Mouse (Mus musculus): ENCODE measurements at regions not wholly inside any gene's neighbourhood (a gene's known extent, or its start where the extent isn't known, plus 50 kb on each side); places are given as distances from the start of the nearest gene placed in this dataset.
A peak's percentile ranks its signal among the peaks of the same experiment; 100 is the strongest.

- no peak for TF ChIP-seq POLR2A (IDR thresholded peaks at IDR 0.05; ENCODE audit: insufficient read depth, low read depth, low read length)
- no peak for TF ChIP-seq EP300 (IDR thresholded peaks at IDR 0.05; ENCODE audit: insufficient read depth, low read depth, low read length)
- TF ChIP-seq CTCF (IDR thresholded peaks at IDR 0.05): no peak
Measured at GRCm38 (mm10) chr14:33765767-33766166, 157.6 kb upstream of the Gdf10 start.

GRCm38 (mm10) chr14:33772374-33772773, 151.0 kb upstream of the Gdf10 start:
- no peak for TF ChIP-seq CTCF (IDR thresholded peaks at IDR 0.05)
- TF ChIP-seq POLR2A (IDR thresholded peaks at IDR 0.05; ENCODE audit: insufficient read depth, low read depth, low read length): no peak
- TF ChIP-seq EP300 (IDR thresholded peaks at IDR 0.05; ENCODE audit: insufficient read depth, low read depth, low read length): no peak
- Histone ChIP-seq H3K27ac (no peak overlapping the region), H3K79me2 (replicated peaks; ENCODE audit: control insufficient read depth, insufficient read depth, low read length) (no peaks in the 10 kb centered on the region), H3K4me3 (no peak overlapping the region), H3K27me3 (ENCODE audit: control insufficient read depth, insufficient read depth, low read length) (no peaks in the 10 kb centered on the region), H3K9ac (ENCODE audit: low read depth, low read length) (no peak overlapping the region), H3K36me3 (ENCODE audit: control insufficient read depth, insufficient read depth, low read length) (no peaks in the 10 kb centered on the region), H3K4me1 (ENCODE audit: control insufficient read depth, insufficient read depth, low read length) (no peaks in the 10 kb centered on the region)
- intact Hi-C loops (cut with DNase I): no loop called here
- DNase-seq: no peak
- WGBS: 88% methylated on average over 3 of the region's 3 CpGs

More at GRCm38 (mm10) chr14:33765767-33766166, 157.6 kb upstream of the Gdf10 start:
- H3K79me2 ChIP-seq (replicated peaks; ENCODE audit: control insufficient read depth, insufficient read depth, low read length): no peaks in the 10 kb centered on the region
- WGBS: 46% methylated on average over 1 of the region's 1 CpGs
- H3K9ac ChIP-seq (ENCODE audit: low read depth, low read length): no peak overlapping the region
- no peaks in the 10 kb centered on the region for H3K4me1 ChIP-seq (ENCODE audit: control insufficient read depth, insufficient read depth, low read length)
- no peak for DNase-seq
- intact Hi-C loops (cut with DNase I): no loop called here
- no peaks in the 10 kb centered on the region for H3K27me3 ChIP-seq (ENCODE audit: control insufficient read depth, insufficient read depth, low read length)
- no peak overlapping the region for H3K27ac ChIP-seq
- no peaks in the 10 kb centered on the region for H3K36me3 ChIP-seq (ENCODE audit: control insufficient read depth, insufficient read depth, low read length)
- no peak overlapping the region for H3K4me3 ChIP-seq

GRCm38 (mm10) chr14:33789556-33789955, 133.8 kb upstream of the Gdf10 start:
- no peak for TF ChIP-seq POLR2A (IDR thresholded peaks at IDR 0.05; ENCODE audit: insufficient read depth, low read depth, low read length)
- no peak for TF ChIP-seq EP300 (IDR thresholded peaks at IDR 0.05; ENCODE audit: insufficient read depth, low read depth, low read length)
- TF ChIP-seq CTCF (IDR thresholded peaks at IDR 0.05): no peak
- Histone ChIP-seq H3K9ac (ENCODE audit: low read depth, low read length) (no peak overlapping the region), H3K79me2 (replicated peaks; ENCODE audit: control insufficient read depth, insufficient read depth, low read length) (no peaks in the 10 kb centered on the region), H3K27me3 (ENCODE audit: control insufficient read depth, insufficient read depth, low read length) (no peaks in the 10 kb centered on the region), H3K4me3 (no peak overlapping the region), H3K36me3 (ENCODE audit: control insufficient read depth, insufficient read depth, low read length) (no peaks in the 10 kb centered on the region), H3K27ac (no peak overlapping the region), H3K4me1 (ENCODE audit: control insufficient read depth, insufficient read depth, low read length) (no peaks in the 10 kb centered on the region)
- intact Hi-C loops (cut with DNase I): no loop called here
- WGBS: 51% methylated on average over 2 of the region's 2 CpGs
- DNase-seq: no peak

- H3K27me3 ChIP-seq (ENCODE audit: control insufficient read depth, insufficient read depth, low read length): no peaks in the 10 kb centered on the region
- DNase-seq: no peak
- intact Hi-C loops (cut with DNase I): no loop called here
- no peaks in the 10 kb centered on the region for H3K79me2 ChIP-seq (replicated peaks; ENCODE audit: control insufficient read depth, insufficient read depth, low read length)
- no peak overlapping the region for H3K4me3 ChIP-seq
- H3K9ac ChIP-seq (ENCODE audit: low read depth, low read length): no peak overlapping the region
- no peak for TF ChIP-seq POLR2A (IDR thresholded peaks at IDR 0.05; ENCODE audit: insufficient read depth, low read depth, low read length)
- TF ChIP-seq EP300 (IDR thresholded peaks at IDR 0.05; ENCODE audit: insufficient read depth, low read depth, low read length): no peak
- no peak for TF ChIP-seq CTCF (IDR thresholded peaks at IDR 0.05)
- H3K27ac ChIP-seq: no peak overlapping the region
- WGBS: 83% methylated on average over 3 of the region's 3 CpGs
- no peaks in the 10 kb centered on the region for H3K36me3 ChIP-seq (ENCODE audit: control insufficient read depth, insufficient read depth, low read length)
- H3K4me1 ChIP-seq (ENCODE audit: control insufficient read depth, insufficient read depth, low read length): no peaks in the 10 kb centered on the region
Measured at GRCm38 (mm10) chr14:33794262-33794661, 129.1 kb upstream of the Gdf10 start.

- TF ChIP-seq POLR2A (IDR thresholded peaks at IDR 0.05; ENCODE audit: insufficient read depth, low read depth, low read length) (no peak), EP300 (IDR thresholded peaks at IDR 0.05; ENCODE audit: insufficient read depth, low read depth, low read length) (no peak), CTCF (IDR thresholded peaks at IDR 0.05) (no peak)
- H3K27ac ChIP-seq: no peak overlapping the region
- no peak overlapping the region for H3K4me3 ChIP-seq
- H3K36me3 ChIP-seq (ENCODE audit: control insufficient read depth, insufficient read depth, low read length): no peaks in the 10 kb centered on the region
- DNase-seq: no peak
- no peak overlapping the region for H3K9ac ChIP-seq (ENCODE audit: low read depth, low read length)
- no peaks in the 10 kb centered on the region for H3K79me2 ChIP-seq (replicated peaks; ENCODE audit: control insufficient read depth, insufficient read depth, low read length)
- H3K4me1 ChIP-seq (ENCODE audit: control insufficient read depth, insufficient read depth, low read length): no peaks in the 10 kb centered on the region
- intact Hi-C loops (cut with DNase I): no loop called here
- 56% methylated on average over 15 of the region's 15 CpGs for WGBS
- H3K27me3 ChIP-seq (ENCODE audit: control insufficient read depth, insufficient read depth, low read length): 0 out of 2 replicates have a peak, but pooled peaks cover 1% of the 10 kb centered on the region
Measured at GRCm38 (mm10) chr14:33797551-33798303, 125.7 kb upstream of the Gdf10 start.

GRCm38 (mm10) chr14:33804321-33804720, 119.1 kb upstream of the Gdf10 start:
- no peaks in the 10 kb centered on the region for H3K36me3 ChIP-seq (ENCODE audit: control insufficient read depth, insufficient read depth, low read length)
- whole genome bisulfite sequencing: 83% methylated on average over 3 of the region's 3 CpGs
- DNase-seq: peak in 1 of 2 experiments; percentile 43
- no peak overlapping the region for H3K9ac ChIP-seq (ENCODE audit: low read depth, low read length)
- H3K27ac ChIP-seq: no peak overlapping the region
- 0 out of 2 replicates have a peak, but pooled peaks cover 1% of the 10 kb centered on the region for H3K27me3 ChIP-seq (ENCODE audit: control insufficient read depth, insufficient read depth, low read length)
- no peak for TF ChIP-seq POLR2A (IDR thresholded peaks at IDR 0.05; ENCODE audit: insufficient read depth, low read depth, low read length)
- peak; percentile 24; the same call in 1 of the 2 replicates for TF ChIP-seq EP300 (IDR thresholded peaks at IDR 0.05; ENCODE audit: insufficient read depth, low read depth, low read length)
- H3K4me1 ChIP-seq (ENCODE audit: control insufficient read depth, insufficient read depth, low read length): peaks cover 10% of the 10 kb centered on the region
- no peaks in the 10 kb centered on the region for H3K79me2 ChIP-seq (replicated peaks; ENCODE audit: control insufficient read depth, insufficient read depth, low read length)
- intact Hi-C loops (cut with DNase I): loop anchor here (10.0 kb wide), 1 partner anchor 110 kb away; no protein-coding TSS in a partner anchor
- H3K4me3 ChIP-seq: no peak overlapping the region

Data from heart, adult 2 months (tissue).